Mouse (Mus musculus) cerebellum, postnatal 10 days (tissue): Measurements from ENCODE around the gene Lag3.
A peak's percentile ranks its signal among the peaks of the same experiment; 100 is the strongest.

Experiments
- DNase-seq, 2 experiments: peaks; one replicate each; pipeline ENCODE4 v3.0.0; 2021; ENCODE audit warnings: mixed read lengths in 2 of 2

Lag3 gene

DNA sequence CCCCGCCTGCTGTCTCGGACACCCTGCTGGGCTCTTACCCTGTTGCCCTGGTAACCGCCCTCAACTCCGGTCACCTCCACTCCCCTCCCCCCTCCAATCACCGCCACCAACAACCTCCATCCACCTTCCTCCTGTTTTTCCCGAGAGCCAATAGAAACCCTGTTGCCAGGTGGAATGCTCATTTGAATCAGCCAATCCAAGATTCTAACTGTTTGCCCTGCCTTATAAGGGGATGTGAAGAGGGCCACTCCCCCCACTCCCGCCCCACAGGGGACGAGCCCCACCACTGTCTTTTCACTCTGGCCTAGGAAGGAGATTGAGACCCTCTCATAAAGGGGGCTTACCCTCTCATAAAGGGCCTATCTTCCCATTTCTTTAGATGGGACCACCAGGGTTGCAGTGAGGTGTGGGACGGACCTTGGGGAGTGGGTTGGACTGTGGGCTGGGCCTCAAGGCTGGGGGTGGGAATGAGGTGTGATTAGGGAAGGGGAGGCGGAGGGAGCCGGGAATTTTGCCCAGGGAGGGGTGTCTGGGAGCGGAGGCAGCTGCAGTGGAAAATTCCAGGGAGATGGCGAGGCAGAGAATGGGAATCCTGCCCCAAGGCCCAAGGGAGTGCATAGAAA lies 8.3 kb upstream of the Lag3 start, which contains the start of gene Ptms:
Ptms (minus strand) TSS at position 409 of the 623 bp plus-strand sequence.
- DNase-seq = peak; percentile 100

DNA sequence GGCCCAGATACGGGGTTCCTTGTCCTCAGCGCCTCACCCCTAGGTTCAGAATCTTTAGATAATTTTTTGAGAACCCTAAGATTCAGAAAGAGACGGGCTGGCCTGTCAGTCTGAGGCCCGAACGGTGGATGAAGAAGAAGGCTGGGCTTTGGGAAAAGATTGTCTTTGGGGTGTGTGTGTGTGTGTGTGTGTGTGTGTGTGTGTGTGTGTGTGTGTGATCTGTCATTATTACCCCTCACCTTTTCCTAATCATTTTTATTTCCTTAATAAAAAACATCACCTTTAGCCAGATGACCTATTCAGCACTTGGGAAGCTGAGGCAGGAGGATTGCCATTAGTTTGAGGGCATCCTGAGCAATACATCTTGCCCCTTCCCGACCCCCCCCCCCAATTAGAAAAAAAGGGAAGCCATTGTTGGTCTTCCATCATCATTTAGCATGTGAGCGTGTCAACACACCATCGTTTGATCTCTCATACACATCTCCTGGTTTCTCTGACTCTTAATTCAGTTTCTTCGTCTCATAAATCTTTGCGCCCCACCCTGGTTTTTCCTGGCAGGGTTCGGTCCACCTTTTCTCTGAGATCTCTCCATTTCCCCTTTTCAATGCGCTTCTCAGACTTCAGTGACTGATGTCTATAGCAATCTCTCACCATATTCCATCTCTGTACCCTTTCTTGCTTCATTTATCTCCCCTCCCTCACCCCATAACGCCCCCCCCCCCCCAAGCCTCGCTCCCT lies 7.6 kb upstream of the Lag3 start:
- DNase-seq = peak in 1 of 2 experiments; percentile 48

DNA sequence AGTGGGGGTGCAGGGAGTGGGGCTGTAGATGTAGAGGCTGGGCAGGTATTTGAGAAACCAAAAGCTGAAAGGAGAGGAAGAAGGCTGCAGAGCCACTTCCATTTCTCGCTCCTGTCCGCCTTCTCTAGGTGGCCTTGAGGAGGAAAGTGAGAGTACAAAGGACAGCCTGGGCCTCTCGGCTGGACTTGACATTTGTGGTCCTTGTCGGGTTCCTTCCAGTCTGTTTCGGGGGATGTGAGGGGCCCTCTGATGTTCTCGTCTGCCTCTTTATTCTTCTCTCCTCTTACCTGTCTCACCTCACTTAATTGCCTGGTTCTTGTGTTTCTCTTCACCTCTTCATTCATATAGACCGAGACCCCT lies 6.8 kb upstream of the Lag3 start:
- DNase-seq = no peak

DNA sequence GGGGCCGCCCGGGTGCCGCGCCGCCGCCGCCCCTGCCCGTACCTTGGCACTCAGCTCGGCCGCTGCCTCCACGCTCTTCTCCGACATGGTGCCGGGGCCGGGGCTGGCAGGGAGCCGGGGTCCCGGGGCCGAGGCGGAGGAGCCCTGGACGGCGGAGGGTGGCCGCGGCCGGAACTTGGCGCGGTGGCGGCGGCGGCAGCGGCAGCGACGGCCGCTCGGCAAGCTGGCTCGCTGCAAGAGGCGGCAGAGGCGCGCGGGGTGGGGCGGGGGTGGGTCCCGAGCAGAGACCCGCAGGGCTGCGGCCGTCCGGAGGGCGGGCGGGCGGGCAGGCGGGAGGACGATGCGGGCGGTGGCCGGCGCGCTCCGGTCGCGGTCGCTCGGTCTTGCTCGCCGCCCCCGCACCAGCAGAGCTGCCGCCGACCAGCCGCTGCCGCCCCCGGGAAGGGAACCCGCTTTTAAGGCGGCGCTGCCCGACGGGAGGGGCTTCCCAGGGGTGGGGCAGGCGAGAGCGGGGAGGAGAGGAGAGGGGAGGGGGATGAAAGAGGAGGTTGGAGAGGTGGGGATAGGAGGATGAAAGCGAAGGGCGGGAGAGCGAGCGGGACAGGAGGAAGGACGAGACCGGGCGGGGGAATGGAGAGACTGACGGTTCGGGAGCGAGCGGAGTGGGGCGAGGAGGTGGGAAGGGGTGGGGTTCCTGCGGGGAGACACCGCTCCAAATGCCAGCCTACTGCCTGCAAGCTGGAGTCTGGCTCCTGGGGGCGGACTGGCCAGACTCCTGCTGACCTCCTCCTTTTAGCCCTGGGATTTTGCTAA lies 6.2 kb upstream of the Lag3 start:
- peak; percentile 97 to 99 for DNase-seq

DNA sequence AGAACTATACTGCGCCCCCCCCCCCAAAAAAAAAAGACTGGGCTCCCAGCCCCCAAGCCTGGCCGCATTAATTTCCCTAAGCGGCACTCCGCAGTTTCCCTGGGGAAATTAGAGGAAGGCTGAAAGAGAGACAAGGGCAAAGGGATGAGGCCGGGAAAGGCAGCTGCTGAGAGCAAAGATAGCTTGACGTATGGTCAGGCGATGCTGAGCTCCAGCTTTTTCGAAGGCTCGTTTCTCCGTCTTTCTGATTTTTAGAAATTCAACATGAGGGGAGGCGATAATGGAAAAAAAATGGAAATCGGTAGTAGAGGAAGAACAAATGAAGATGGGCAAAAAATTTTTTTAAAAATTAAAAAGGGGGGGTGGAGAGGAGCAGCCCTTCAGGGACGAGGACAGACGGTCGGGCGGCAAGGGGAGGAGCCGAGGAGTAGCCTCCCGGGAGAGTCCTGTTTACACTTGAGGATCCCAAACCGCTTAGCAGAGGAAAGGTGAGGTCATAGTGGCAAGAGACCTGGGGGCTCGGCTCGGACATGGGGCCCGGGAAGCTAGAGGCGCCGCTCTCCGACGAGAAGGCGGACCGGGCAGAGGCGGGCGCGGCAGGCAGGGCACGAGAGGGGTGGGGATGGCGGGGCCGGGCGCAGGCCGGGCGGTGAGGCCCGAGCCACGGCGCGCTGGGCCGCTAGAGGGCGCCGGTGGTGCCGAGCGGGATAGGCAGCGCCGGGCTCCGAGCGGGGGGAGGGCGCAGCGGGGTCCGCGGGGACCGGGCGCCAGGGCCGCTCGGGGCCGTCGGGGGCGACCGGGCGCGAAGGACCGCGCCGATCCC lies 5.4 kb upstream of the Lag3 start:
- peak; percentile 98 to 99 for DNase-seq

DNA sequence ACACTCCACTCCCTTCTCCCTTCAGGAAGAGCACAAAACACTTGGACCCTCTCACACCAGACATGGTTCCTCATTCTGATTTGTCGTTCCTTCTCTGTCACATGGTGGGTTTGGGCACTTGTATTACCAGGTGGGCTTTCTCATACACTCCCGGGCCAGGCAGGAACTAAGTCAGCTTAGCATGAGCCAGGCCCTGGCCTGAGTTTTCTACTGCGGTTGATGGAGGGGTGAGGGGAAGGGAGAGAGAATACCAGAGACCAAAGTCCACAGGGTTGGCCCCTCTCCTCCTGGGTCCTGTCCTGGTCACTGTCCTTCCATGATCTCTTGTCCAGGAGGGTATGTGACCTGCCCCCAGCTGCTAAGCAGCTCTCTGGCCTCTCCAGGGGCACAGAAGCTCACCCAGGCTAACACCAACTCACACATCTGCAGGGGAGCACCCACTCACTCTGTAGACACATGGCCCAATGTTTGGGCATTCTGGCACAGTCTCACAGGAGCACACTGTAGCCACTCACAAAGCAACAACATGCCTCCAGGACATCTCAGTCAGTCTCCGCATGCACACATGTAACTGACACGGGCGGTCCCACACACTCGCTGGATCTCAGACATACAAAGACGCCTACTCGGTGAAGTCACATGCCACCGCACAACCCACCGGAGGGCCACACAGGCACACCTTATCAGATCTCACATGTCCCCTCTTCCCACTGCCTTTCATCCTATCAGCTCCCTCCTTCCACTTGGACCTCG lies 4.6 kb upstream of the Lag3 start:
- peak; percentile 58 to 59 for DNase-seq

DNA sequence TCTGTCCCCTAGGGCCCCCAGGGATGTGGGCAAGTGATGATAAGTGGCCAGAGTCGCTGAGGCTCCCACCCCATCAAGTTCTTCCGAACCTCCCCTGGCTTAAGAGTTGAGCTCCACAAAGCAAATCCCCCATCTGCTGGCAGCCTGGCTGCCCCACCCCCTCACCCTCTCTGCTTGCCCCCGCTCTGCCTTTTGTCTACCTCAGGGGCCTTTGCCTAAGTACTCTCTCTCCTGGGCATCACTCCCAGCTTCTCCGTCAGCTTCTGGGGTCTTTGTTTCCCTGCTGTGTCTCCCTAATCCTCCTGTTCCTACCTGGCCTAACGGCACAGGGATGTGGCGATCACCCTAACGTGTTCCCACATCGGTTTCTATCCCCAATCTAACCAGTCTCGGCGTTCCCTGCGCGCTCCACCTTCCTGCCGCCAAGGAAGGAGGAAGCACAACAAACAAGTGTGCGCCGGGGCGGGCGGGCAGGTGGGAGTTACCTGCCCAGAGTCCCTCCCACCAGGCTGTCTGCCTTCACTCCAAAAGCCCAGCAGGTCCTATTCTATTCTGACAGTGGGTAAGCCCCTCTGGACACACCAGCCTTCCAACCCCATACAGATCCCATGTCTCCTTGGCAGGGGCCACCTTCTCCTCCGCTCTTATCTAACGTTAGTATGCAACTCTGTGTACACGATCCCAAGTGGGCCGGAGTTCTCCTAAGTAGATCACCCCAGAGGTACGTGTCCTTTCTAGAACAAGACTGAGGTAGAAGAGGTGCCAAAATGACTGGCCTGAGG lies 3.8 kb upstream of the Lag3 start:
- peak; percentile 64 to 66 for DNase-seq

DNA sequence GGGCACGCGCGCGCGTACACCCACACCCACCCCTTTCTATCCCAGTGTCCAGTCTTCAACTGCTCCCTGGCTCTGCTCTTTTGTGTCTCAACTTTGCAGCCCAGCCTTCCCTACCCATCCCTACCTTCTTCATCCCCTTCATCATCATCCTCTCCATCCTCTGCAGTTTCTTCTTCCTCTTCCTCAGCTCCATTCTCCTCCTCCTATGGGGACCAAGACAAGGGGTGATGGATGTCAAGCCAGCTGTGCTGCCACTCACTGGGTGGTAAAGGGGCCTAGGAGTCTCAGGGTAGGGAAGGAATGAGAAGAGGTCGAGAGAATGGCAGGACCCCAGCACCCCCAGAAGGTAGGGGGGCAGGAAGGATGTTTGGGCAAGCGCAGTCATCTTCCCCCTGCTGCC lies 3.0 kb upstream of the Lag3 start:
- DNase-seq = no peak

DNA sequence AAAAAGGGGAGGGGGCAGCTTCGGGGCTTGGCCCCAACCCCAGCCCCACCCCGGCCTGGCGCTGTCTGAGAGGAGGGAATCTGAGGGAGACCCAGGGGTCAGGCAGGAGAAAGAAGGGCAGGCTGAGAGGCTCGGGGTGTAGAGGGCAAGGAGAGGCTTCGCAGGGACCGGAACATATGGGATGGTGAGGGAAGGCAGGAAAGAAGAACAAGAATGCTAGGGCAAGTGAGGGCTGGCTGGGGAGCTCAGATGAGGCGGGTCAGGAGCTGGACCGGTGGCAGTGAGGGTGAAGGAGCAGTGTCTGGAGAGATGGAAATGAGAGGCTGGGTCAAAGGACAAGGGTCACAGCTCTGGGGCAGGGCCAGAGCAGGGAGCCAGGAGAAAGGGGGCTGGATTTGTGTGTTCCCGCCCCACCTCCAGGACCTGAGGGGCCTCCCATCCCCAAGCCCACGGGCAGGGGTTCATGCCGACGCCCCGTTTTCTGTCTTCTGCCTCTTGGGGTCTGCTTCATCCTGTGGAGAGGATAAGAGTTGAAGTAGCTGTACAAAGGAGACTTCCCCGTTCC lies 2.3 kb upstream of the Lag3 start:
- DNase-seq = no peak

DNA sequence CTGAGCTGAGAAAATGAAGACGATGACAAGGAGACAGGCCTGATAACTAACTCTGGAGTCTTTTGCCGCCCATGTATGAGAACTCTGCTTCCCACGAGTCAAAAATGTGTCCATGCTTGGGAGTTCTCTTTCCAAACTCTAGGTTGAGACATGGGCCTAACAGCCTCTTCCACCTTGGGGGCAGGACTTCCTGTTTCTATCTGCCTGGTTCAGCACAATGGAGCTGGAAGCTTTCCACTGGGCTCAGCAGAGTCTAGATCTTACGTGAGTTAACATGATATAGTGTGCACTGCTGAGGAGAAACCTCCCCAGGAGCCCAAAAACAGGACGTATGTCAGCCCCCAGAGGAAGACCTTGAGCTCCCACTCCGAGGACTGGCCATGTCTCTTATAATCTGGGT lies 1.7 kb upstream of the Lag3 start:
- DNase-seq = no peak

DNA sequence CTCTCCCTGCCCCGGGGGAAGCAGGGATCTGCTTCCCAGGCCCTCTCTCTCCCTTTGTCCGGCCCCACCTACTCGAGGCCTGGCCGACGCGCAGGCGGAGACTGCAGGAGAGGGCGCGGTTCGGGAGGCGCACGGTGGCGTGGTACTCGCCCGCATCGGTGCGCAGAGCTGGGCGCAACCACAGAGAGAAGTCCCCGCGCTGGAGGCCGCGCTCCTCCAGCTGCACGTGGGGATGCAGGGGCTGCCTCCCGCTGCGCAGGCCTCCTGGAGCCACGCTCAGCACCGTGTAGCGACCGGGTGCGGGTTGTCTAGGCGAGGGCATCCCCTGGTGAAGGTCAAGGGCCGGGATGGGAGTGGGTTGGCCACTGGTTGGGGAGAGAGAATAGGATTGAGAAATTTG lies 1.5 kb downstream of the Lag3 start:
- peak in 1 of 2 experiments; percentile 39 for DNase-seq

DNA sequence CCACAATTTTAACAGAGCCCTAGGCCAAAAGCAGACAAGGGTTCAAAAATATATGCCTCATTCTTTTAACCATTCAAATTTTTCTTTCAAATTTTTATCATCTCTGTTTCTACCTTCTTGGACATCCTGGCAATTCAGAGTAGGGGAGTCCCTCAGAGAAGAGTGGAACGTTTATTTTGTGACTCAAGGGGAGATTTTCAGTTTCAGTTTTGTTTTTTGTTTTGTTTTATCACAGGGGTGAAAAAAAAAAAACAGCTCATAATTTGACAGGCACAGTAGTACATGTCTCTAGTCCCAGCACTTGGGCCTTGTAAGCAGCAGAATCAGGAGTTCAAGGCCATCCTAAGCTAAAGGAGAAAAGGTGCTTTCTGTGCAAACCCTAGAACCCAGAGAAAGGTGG lies 3.7 kb downstream of the Lag3 start:
- DNase-seq = no peak

DNA sequence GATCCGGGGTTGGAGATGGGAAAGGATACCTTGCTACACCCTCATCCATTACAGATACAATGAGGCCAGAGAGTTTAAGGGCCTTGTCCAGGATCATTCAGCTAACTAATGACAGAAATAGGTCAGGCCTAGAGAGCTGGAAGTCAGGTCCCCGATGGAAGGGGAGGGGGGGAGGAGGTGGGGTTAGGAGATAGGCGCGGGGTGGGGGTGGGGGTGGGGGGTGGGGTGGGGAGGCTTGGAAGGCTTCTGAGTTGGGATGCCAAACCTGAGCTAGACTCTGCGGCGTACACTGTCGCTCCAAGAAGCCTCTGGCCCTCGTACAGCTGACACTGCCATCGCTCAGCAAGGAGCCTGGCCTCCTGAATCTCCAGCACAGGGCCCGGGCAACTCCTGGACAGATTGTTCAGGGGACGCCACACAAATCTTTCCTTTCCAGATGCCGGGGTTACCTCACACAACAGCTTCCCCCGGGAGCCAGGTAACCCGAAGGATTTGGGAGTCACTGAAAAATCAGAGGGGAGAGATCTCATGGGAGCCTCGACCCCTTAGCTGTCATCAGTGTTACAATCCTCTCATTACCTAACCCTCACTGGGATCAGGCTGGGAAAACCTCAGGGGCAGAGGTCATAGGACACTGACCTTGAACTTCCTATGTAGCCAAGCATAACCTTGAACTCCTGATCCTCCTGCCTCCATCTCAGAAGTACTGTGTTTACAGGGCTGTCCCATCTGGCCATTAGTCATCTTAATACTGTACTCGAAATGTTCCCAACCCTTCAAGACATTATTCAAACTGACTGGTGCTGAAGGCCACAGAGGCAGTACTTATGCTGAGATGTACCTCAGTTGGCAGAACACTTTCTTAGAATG lies 6.3 kb downstream of the Lag3 start:
- peak; percentile 59 to 67 for DNase-seq

DNA sequence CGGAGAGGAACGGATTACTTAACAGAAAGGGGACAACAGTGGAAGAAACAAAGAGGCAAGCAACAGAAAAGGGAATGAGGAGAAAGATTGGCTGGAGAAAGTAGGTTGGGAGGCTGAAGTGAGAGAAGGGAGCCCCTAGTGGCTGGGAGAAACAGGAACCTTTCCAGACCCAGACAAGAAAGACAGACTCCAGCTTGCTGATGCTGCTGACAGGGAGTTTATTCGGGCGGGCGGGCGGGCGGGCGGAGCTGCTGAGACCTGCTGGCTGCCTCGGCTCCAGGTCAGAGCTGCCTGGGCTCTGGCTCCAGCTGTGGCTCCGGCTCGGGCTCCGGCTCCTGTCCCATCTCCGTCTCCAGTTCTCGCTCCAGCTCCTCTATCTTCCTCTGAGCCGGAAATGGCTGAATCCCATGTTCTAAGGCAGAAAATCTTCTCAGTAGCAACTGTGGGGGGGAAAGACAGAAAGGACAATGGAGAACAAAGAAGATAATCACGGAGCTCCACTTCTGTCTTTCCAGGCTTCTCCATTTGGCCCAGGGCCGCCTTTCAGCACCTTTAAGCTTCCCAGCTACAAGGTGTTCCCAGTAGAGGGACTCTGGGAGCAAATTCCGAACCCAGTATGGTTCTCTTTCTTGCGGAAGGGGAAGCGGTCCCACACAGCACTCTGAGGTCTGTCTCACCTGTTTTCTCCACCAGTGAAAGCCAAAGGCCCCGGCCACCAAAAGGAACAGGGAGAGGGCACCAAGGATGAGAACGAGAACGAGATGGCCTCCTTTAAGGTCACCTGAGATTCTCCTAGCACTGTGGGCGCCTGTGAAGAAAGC lies 7.1 kb downstream of the Lag3 start:
- peak; percentile 87 to 89 for DNase-seq

DNA sequence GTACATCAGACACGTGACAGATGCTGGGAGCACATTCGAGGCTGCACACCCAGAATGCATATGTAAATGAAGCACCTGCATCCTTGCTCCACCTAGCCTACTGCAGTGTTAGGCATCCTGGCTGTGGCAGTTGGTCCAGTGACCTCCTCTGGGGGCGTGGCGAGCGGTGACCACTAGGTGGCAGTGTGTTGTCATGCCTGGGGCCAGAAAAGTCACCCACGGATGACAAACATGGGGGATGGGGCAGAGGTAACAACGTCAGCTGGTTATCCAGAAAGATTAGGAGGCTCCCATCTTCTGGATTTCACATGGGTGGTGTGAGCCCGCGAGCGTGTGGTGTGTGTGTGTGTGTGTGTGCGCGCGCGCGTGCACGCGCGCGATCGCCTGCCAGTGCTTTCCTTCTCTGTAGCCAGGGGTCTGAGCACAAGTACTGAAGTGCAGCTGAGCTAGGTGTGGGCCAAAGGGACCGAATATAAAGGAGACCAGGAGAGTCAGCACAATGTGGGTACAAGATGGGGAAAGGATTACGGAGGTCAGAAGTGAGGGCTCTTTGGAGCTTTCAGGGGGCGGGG lies 7.8 kb downstream of the Lag3 start:
- DNase-seq = peak; percentile 99 to 100

DNA sequence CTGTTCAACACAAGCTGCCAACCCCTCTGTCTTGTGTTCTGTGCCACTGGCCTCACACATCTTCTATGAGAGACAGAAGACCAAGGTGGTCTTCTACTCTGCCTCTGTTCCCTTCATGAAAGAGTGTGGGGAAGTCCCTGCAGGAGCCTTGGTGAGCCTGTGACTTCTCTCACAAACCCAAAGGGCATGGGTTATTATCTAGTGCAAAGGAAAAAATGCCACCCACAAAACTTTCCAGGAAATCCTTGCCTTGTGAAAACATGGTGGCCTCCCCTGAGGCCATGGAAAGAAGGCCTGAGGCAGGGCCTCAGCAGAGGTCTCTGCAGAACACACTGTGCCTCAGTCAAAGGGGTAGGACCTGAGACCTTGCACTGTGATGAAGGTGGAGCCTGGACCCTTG lies 9.7 kb downstream of the Lag3 start:
- DNase-seq = no peak

DNA sequence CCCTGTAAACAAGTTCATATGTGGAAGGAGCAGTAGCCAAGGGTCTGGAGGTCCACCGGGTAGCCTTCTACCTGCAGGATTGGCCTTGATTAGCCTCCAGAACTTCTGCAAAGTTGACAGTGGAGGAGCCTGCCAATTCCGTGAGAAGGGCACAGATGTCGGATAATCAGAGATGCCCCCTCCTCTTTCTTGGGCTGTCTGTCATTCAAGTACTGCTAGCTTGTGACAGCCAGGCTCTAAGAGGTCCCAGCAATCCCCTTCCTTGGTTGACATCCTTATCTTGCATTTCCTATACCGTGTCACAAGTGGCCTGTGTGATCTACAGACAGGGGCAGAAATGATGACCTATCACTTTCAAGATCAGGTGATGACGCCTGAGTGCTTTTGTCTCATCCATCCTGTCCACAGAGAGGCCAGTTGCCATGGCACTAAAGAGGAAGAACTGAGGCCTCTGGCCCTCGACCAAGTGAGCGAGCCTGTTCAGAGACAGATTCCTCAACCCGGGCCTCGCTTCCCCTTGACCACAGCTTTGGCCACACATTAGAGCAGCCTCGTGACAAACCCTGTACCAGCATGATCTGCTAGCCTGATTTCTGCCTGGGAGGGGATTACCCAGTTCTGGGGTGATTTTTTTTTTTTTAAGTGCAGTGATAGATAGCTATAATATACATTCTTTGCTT lies 10.6 kb downstream of the Lag3 start:
- peak; percentile 61 to 66 for DNase-seq
